Mouse (Mus musculus) heart, postnatal 10 days (tissue): ENCODE data around the gene Ppp2r5e. TPM values are rescaled to one million over a fixed set of nuclear protein-coding genes. Genes with fewer than 3 reads are reported as not detected.
A peak's percentile ranks its signal among the peaks of the same experiment; 100 is the strongest.
"Not testable (repeated sequence)": the region's sequence is repeated elsewhere in the genome, so short reads cannot be mapped to it uniquely, and the experiment has no call there.

Experiments
- DNase-seq, 2 experiments: peaks; one replicate each; pipeline ENCODE4 v3.0.0; 2021
- intact Hi-C: fragments of 180-260 bp; cut with DNase I; formaldehyde crosslinking; loops from one replicate; pipeline ENCODE4 v1.15.1; 2025
- total RNA-seq, 2 experiments: library from RNA; stranded (reverse); gene quantifications; 2 replicates each; pipeline ENCODE4 v1.2.3; 2021

Gene Ppp2r5e
- total RNA-seq, 2 experiments from 2014 or later, result 35.4 to 36.9 TPM

DNA sequence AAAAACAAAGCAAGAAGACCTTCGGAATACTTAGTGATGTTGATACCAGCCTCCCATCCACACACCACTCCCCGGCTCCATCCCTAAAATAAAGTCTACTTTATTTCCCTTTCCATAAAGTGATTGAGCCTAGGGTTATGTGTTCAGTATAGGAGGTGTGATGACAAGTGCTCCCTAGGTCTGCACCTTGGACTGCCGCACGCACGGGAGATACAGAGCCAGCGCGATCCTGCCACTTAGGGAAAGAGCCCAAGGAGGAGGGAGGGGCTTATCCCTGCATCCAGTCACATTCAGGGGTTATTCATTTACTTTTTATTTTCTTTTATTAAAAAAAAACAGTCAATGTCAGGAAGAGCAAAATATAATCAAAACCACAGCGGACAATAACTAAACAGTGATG, 145.5 kb downstream of the Ppp2r5e start:
- no peak for DNase-seq
- intact Hi-C loops, result no loop called here

DNA sequence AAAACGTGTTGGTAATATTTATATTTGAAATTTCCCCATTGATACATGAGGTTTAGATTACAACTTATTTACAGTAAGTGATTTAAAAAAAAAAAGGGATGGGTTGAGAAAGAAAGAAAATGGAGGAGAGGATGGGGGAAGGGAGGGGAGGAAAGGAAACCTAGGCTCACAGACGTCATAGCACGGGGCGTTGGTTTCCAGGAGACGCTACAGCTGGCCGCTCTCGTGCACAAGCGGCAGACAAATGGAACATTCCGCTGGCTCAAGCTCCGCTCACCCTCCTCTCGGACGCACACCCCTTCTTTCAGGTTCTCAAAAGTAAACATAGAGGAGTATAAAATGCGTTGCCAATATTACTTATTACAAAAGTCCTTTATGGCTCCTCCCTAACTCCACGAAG, 146.0 kb downstream of the Ppp2r5e start:
- intact Hi-C loops, result no loop called here
- DNase-seq, result no peak

DNA sequence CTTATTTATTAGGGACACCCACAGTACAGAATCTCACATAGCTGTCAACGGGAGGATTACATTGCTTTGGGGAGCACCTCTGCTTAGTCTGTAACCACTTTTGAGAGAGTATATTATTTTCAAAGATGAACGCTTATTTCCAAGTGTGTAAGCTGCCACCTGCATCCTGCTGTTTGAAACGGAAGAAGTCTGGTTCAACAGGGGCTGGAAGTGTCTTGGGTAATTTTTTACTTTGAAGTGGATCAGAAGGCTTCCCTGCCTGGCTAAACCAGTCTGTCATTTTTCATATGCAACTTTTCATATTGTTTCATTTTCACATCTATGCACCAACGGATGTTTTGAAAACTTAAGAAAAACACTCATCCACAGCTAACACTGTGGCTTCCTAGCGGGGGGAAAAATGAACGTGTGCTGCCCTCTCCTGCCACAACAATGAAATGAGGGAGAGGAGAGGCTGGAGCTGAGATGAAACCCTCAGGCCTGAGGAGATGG, 146.5 kb downstream of the Ppp2r5e start:
- intact Hi-C loops, result loop anchor here (2.0 kb wide), 1 partner anchor 169 kb away; no protein-coding TSS in a partner anchor
- peak; percentile 30 to 38 for DNase-seq

DNA sequence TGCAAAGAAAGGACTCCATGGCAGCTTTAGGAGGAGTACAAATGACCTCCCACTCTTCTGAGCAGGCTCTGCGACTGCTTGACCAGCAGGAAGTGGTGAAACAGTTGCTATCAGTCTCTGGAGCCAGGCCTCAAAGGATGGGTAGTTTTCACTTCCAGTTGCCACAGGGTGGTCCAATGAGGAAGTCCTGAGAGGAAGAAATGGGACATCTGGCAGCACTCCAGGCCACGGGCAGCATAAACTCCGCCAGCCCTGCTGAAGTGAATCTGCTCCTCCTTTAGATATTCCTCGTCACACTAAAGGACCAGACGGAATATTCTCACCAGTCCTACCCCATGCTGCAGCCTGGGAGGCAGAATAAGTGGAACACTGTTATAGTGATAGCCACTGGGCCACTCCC, 147.1 kb downstream of the Ppp2r5e start:
- intact Hi-C loops, result loop anchor here (2.0 kb wide), 1 partner anchor 168 kb away; no protein-coding TSS in a partner anchor
- DNase-seq, result peak; percentile 42

DNA sequence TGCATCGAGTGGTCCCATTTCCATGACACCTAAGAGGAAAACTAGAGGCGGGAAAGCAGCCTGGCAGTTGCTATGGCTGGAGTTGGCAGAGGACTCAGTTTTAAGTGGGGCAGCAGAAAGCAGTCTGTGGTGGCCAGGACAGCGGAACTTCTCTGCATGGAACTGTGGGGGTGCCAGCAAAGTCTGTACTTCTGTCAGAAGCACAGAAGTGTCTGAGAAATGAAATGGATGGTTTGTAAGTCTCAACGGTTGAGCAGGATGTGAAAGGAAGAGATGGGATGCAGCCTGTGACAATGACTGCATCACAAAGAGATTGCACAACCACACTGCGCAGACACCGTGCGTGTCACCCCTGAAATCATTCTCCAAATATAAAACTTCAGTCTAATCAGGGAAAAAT, 149.8 kb downstream of the Ppp2r5e start:
- intact Hi-C loops, result no loop called here
- DNase-seq, result no peak

DNA sequence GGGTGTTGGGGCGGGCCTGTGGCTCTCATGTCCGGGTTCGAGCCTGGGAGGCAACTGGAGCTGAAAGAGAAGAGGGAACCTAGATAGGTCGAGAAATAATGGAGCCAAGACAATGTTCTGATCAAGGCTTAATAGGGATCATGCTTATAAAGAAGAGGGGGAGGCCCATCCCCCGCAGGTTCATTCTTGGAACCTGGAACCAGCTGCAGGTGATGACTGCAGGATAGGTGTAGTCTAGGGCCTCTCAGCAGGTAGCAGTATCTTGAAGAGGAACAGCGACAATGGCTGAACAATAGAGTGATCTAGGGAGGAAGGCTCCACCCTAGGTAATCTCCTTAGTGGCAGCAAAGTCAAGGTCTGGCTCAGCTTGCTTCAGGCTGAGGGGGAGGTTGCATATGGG, 163.6 kb downstream of the Ppp2r5e start:
- intact Hi-C loops, DNase-seq: not testable (repeated sequence)

DNA sequence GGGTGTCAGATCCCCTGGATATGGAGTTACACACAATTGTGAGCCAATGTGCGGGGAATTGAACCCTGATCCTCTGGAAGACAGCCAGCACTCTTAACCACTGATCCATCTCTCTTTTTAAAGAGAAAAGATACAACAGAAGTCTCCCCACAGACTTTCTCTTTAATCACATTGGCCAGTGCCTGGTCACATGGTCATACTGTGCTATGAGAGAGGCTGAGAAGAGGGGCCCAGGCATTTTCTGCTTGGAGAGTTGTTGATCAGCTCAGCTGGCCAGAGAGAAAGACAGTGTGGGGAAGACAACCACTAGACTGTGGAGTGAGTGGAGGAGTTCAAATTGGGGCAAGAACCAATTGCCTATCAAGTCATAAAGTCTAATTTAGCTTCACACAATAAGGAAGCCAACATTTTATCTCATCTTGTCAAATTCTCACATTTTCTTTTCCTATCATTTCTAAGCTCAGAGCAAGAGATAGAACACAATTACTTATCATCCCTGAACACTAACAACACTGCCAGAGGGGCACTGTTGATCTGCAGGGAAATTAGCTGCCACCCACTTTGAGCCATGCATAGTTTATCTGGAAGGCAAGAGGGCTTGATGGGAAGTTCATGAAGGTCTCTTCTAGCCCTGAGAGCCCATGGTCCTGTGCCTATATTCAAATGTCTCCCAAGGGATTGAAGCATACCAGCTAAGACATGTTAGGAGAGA, 166.2 kb downstream of the Ppp2r5e start:
- intact Hi-C loops, result no loop called here
- no peak for DNase-seq

DNA sequence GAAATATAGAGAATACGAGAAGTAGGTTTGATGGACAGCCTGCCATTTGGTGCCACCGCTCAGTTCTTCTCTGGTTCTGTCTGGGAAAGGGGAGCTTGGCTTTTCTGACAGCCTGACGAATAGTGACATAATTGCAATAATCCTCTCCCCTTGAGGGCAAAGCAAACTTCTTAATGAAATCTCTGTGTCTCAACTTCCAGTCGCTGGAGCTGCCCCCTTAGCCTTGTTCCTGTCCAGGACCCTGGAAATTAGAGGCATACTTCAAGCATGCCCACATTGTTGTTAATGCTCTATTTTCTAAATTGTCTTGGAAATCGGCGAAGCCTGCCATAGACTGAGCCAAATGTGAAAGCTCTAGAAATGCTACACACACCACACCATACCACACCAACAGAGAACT, 167.3 kb downstream of the Ppp2r5e start:
- intact Hi-C loops, result no loop called here
- no peak for DNase-seq

DNA sequence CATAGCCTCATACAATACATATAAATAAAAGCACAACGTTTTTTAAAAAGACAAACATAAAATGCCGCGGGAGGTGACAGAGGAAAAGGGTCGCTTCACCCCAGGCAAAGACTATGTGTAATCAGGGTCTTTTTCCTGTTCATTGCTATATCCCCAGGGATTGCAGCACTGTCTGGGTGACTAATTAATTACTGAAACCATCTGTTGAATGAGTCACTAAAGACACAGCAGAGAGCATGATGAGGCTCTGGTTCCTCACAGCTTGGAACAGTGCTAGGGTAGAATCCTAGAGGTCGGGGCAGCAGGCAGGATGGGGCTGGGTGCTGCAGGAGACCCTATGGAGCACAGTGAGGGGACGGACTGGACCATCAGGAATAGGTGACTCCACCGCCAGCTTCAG, 170.2 kb downstream of the Ppp2r5e start:
- no peak for DNase-seq
- intact Hi-C loops, result no loop called here

DNA sequence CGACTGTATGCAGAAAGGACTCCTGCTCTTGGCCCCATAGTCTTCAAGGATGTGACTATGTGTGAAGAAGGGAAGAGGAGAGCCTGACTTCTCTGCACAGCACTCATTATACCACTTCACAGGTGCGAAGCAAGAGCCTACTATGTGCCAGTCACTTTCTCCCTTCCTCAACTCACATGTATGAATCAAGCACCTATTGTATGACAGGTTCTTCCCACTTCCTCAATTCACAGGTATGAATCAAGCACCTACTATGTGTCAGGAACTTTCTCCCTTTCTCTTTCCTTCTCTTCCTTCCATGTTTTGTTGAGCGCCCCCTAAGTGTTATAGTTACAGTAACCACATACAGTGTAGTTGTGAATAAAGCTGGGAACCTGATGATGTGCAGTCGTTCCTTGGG, 171.2 kb downstream of the Ppp2r5e start:
- intact Hi-C loops, result no loop called here
- no peak for DNase-seq

DNA sequence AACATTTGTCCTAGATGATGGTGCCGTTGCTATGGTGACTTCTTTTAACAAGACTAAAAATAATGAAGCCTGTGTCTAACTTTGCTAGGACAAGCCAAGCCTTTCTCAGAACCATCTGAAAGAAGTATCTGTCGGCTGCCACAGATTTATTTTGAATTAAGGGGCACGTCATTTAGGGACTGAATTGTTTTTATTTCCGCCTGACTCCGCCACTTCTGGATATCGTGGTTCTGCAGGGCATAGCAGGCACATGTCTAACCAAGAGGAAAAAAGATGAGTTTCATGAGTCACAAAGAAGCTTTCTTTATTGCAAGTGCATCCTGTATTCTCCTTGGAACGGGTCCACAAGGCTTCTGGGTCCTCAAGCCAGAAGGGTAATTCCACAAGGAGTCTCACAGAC, 171.7 kb downstream of the Ppp2r5e start:
- intact Hi-C loops, result no loop called here
- DNase-seq, result peak; percentile 24 to 43

DNA sequence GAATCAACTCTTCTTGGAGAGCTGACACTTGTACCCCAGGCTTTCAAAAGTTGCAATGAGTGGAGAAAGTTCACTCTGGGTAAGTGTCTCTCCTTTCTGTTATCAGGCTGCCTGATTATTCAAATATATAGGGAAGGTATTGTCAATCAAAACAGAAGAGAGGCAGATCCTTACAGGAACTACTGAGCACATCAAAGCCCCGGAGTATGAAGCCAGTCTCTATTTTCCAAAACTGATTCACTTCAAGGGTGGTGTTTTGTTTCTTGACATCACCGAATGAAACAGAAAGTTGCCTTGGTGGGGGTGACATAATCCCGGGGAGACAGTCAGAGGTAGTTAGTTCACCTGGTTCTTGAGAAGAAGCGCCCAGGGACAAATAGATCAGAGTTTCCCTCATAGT, 179.4 kb downstream of the Ppp2r5e start, which contains the start of gene Gphb5:
Gphb5 (minus strand) TSS at position 101 of the 400 bp plus-strand sequence.
- DNase-seq, result no peak
- intact Hi-C loops, result no loop called here

DNA sequence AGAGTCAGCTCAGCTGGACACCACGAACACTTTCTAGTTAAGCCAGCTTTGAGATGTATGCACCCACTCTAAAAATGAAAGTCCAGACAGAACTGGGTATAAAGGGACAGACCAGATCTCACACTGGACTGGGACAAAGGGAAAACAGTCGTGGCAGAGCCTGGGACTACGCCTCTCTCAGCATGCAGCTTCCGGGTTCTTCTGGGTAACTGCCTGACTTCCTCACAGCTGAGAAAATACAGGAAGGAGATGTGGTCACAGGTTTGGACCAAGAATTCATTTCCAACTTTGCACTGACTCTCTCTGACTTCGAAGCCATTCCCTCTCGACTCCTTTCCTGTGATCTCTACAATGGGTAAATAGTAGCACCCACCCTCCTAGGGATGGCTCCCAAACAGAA, 181.1 kb downstream of the Ppp2r5e start:
- DNase-seq, result peak; percentile 14 to 16
- intact Hi-C loops, result no loop called here

DNA sequence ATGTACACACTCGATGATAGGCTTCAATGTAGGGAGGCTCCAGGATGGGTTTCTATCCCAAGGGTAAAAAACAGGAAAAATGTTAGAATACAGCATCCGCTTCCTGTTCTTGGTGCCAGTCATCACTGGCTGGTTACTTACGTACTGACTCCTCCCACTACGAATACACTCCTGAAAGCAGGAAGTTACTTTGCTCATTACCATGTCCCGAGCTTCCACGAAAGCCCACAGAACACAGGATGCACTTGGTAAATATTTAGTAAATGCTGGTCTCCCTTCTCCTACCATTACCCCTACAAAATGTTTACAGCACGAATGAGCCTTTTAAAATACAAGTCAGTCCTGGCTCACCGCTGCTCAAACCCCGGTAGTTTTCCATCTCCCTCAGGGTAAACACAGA, 183.1 kb downstream of the Ppp2r5e start:
- intact Hi-C loops, result no loop called here

More for the DNA sequence above, 183.1 kb downstream of the Ppp2r5e start:
- no peak for DNase-seq

Other genes starting within 250 kb of the Ppp2r5e start
- not detected for gene Gphb5, start 179.5 kb downstream of the Ppp2r5e start, total RNA-seq
- 1 to 10 TPM; 2.5 to 3.6 TPM for gene Wdr89, start 73.3 kb upstream of the Ppp2r5e start, total RNA-seq
- 10 to 100 TPM; 17.9 to 20.8 TPM for gene Sgpp1, start 139.5 kb upstream of the Ppp2r5e start, total RNA-seq
- 10 to 100 TPM; 55.8 to 59.1 TPM for gene Syne2, start 221.9 kb upstream of the Ppp2r5e start, total RNA-seq